Mouse (Mus musculus): ENCODE data around the gene Nf2.

- no peak for TF ChIP-seq CTCF (IDR thresholded peaks at IDR 0.05; ENCODE audit: low read depth)
- no peak for TF ChIP-seq EP300 (IDR thresholded peaks at IDR 0.05; ENCODE audit: low read depth)
These were observed 88.9 kb downstream of the Nf2 start for GRCm38 (mm10) chr11:4760438-4760837.
